Mouse (Mus musculus) macrophage (primary cell): Measurements from ENCODE around the gene Rlbp1. TPM values are rescaled to one million over a fixed set of nuclear protein-coding genes. Genes with fewer than 3 reads are reported as not detected.

Source experiments
- H3K27ac ChIP-seq: fragments of 350-480 bp; formaldehyde crosslinking; 2 replicates; pipeline ENCODE4 v1.9.0; 2021
- H3K36me3 ChIP-seq: fragments of 350-480 bp; formaldehyde crosslinking; 2 replicates; pipeline ENCODE4 v1.9.0; 2021; ENCODE audit errors: inconsistent target
- H3K4me3 ChIP-seq: fragments of 350-480 bp; formaldehyde crosslinking; 2 replicates; pipeline ENCODE4 v1.9.0; 2021; ENCODE audit errors: inconsistent target
- H3K79me2 ChIP-seq: fragments of 350-480 bp; formaldehyde crosslinking; 2 replicates; pipeline ENCODE4 v1.9.0; 2021; ENCODE audit errors: inconsistent target
- WGBS: methylation state at CpG from one replicate; pipeline ENCODE4 v1.1.7; 2026; ENCODE audit warnings: inconsistent platforms; ENCODE audit not compliant: missing documents; 5-methylcytosine and 5-hydroxymethylcytosine counted together
- polyA plus RNA-seq: library from polyadenylated mRNA; stranded (reverse); fragments of 250-400 nt; gene quantifications from 3 replicates; pipeline ENCODE4 v1.2.4, GENCODE M21; 2018; ENCODE audit warnings: inconsistent platforms
- total RNA-seq, 78 experiments: library from RNA; depleted of rRNA; stranded (reverse); fragments of 250-400 nt; gene quantifications; 1 replicate in 9 of 78; 2 replicates in 24 of 78; 3 replicates in 43 of 78; 4 replicates in 2 of 78; pipeline ENCODE4 v1.2.4; 2018; ENCODE audit warnings: inconsistent platforms in 56 of 78

Rlbp1 gene
- total RNA-seq (2018; cell fraction: chromatin; rRNA removed) = not detected
- total RNA-seq (2018; cell fraction: cytosol; rRNA removed) = under 1 TPM in 5 of 26 experiments, not detected in 21; 0.06 to 0.24 (median 0.10) TPM
- total RNA-seq (2018; cell fraction: nucleus; rRNA removed) = under 1 TPM in 3 of 26 experiments, not detected in 23; 0.17 to 0.43 (median 0.27) TPM
- polyA plus RNA-seq = not detected in 3 replicates

GRCm38 (mm10) chr7:79386422-79387133, at the start of gene Rlbp1:
TSS of gene Rlbp1 (minus strand) at chr7:79387048.
- 89% methylated on average over 16 of the region's 16 CpGs for WGBS
- Histone ChIP-seq H3K4me3 (no peak within 1 kb of the TSS), H3K79me2 (no peaks in the 10 kb centered on the region), H3K36me3 (no peaks in the 10 kb centered on the region), H3K27ac (no peak within 1 kb of the TSS)

GRCm38 (mm10) chr7:79428243-79428642, 41.4 kb upstream of the Rlbp1 start:
- H3K27ac ChIP-seq = no peak overlapping the region
- WGBS = 98% methylated on average over 5 of the region's 5 CpGs
- H3K36me3 ChIP-seq = no peaks in the 10 kb centered on the region
- no peak overlapping the region for H3K4me3 ChIP-seq
- no peaks in the 10 kb centered on the region for H3K79me2 ChIP-seq

- 93% methylated on average over 10 of the region's 10 CpGs for WGBS
- H3K27ac ChIP-seq = no peak overlapping the region
- H3K79me2 ChIP-seq = no peaks in the 10 kb centered on the region
- no peaks in the 10 kb centered on the region for H3K36me3 ChIP-seq
- no peak overlapping the region for H3K4me3 ChIP-seq
Observed at GRCm38 (mm10) chr7:79425804-79426203, 39.0 kb upstream of the Rlbp1 start.

- WGBS = 72% methylated on average over 10 of the region's 10 CpGs
- H3K36me3 ChIP-seq = no peaks in the 10 kb centered on the region
- no peak overlapping the region for H3K27ac ChIP-seq
Observed at GRCm38 (mm10) chr7:79422876-79423275, 36.0 kb upstream of the Rlbp1 start.

GRCm38 (mm10) chr7:79419950-79420349, 33.1 kb upstream of the Rlbp1 start:
- H3K79me2 ChIP-seq = no peaks in the 10 kb centered on the region
- no peaks in the 10 kb centered on the region for H3K36me3 ChIP-seq
- H3K4me3 ChIP-seq = no peak overlapping the region
- WGBS = 96% methylated on average over 7 of the region's 7 CpGs
- no peak overlapping the region for H3K27ac ChIP-seq

More at GRCm38 (mm10) chr7:79422876-79423275, 36.0 kb upstream of the Rlbp1 start:
- Histone ChIP-seq H3K4me3 (no peak overlapping the region), H3K79me2 (no peaks in the 10 kb centered on the region)

- H3K27ac ChIP-seq = no peak overlapping the region
- 95% methylated on average over 18 of the region's 18 CpGs for WGBS
- H3K4me3 ChIP-seq = no peak overlapping the region
- H3K36me3 ChIP-seq = no peaks in the 10 kb centered on the region
- no peaks in the 10 kb centered on the region for H3K79me2 ChIP-seq
Observed at GRCm38 (mm10) chr7:79414449-79415375, 27.9 kb upstream of the Rlbp1 start.

GRCm38 (mm10) chr7:79400296-79400695, 13.4 kb upstream of the Rlbp1 start:
- Histone ChIP-seq H3K79me2 (no peaks in the 10 kb centered on the region), H3K27ac (no peak overlapping the region), H3K36me3 (no peaks in the 10 kb centered on the region), H3K4me3 (no peak overlapping the region)
- 88% methylated on average over 3 of the region's 3 CpGs for WGBS

- H3K27ac ChIP-seq = no peak overlapping the region
- WGBS = 92% methylated on average over 12 of the region's 12 CpGs
- no peaks in the 10 kb centered on the region for H3K36me3 ChIP-seq
- H3K4me3 ChIP-seq = no peak overlapping the region
- no peaks in the 10 kb centered on the region for H3K79me2 ChIP-seq
Observed at GRCm38 (mm10) chr7:79398971-79399370, 12.1 kb upstream of the Rlbp1 start.

- Histone ChIP-seq H3K79me2 (no peaks in the 10 kb centered on the region), H3K36me3 (no peaks in the 10 kb centered on the region), H3K4me3 (no peak overlapping the region), H3K27ac (no peak overlapping the region)
- 95% methylated on average over 7 of the region's 8 CpGs for WGBS
Observed at GRCm38 (mm10) chr7:79398426-79398825, 11.6 kb upstream of the Rlbp1 start.

GRCm38 (mm10) chr7:79397446-79397963, 10.7 kb upstream of the Rlbp1 start:
- no peak overlapping the region for H3K27ac ChIP-seq
- no peaks in the 10 kb centered on the region for H3K79me2 ChIP-seq
- no peak overlapping the region for H3K4me3 ChIP-seq
- WGBS = 58% methylated on average over 10 of the region's 10 CpGs
- H3K36me3 ChIP-seq = no peaks in the 10 kb centered on the region

- H3K36me3 ChIP-seq = no peaks in the 10 kb centered on the region
- 91% methylated on average over 7 of the region's 7 CpGs for WGBS
Observed at GRCm38 (mm10) chr7:79395186-79395585, 8.3 kb upstream of the Rlbp1 start.

GRCm38 (mm10) chr7:79394666-79395065, 7.8 kb upstream of the Rlbp1 start:
- Histone ChIP-seq H3K4me3 (no peak overlapping the region), H3K79me2 (no peaks in the 10 kb centered on the region), H3K36me3 (no peaks in the 10 kb centered on the region), H3K27ac (no peak overlapping the region)
- 92% methylated on average over 7 of the region's 7 CpGs for whole genome bisulfite sequencing

More at GRCm38 (mm10) chr7:79395186-79395585, 8.3 kb upstream of the Rlbp1 start:
- Histone ChIP-seq H3K27ac (no peak overlapping the region), H3K79me2 (no peaks in the 10 kb centered on the region), H3K4me3 (no peak overlapping the region)

- no peaks in the 10 kb centered on the region for H3K36me3 ChIP-seq
- H3K79me2 ChIP-seq = no peaks in the 10 kb centered on the region
- no peak overlapping the region for H3K4me3 ChIP-seq
- WGBS = 94% methylated on average over 7 of the region's 7 CpGs
- no peak overlapping the region for H3K27ac ChIP-seq
Observed at GRCm38 (mm10) chr7:79393924-79394323, 7.1 kb upstream of the Rlbp1 start.

- 36% methylated on average over 9 of the region's 9 CpGs for WGBS
- Histone ChIP-seq H3K27ac (peak overlapping the region; percentile 76; the same call in 1 of the 2 replicates), H3K4me3 (peak overlapping the region; percentile 57), H3K79me2 (no peaks in the 10 kb centered on the region), H3K36me3 (no peaks in the 10 kb centered on the region)
Observed at GRCm38 (mm10) chr7:79392860-79393513, 6.1 kb upstream of the Rlbp1 start.
